10 mouse cellular contexts compared by ENCODE assay signal in the genomic region with DNA sequence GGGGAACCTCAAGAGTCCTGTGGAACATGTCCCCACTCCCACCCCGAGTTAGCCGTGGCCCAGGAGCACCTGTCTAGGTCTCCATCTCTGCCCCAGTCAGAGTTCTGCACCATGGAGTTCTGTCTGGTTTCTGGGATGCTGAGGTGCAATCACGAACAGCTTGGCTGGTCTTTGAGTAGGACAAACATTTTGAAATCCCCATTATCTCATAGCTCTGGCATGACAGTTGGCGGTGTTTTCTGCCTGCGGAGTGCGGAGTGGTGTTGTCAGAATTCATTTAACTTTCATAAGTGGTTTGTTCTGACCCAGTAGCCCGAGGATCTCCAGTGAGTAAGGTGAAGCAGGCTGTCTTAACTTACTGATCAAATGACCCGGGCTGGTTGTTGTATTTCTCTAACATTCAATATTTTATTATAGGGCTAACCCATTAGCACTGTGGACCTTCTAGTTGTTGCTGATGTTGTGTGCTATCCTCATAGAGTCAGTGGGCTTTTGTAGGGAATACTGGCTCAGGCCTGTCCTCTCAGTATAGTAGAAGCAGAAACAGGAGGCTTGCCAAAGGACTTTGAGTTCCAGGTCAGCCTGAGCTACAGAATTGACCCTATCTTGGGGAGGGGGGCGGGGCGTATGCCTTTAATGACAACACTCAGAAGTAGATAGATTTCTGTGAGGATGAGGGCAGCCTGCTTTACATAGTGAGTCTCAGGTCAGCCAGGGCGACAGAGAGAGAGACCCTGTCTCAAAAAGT.
DNase-seq lines count a peak whose midpoint lies in the region; ATAC-seq and TF ChIP-seq lines count a peak whose summit lies in the region.
"Had no signal": no experiment of that assay in that cellular context is flagged by ENCODE, and none has a peak within 500 bp of the region (broad histone marks: within the 10 kb centered on the region; RNA-seq: fewer than 3 reads in every experiment).

No protein-coding gene starts in this region.

- H3K9ac ChIP-seq in heart, embryonic 16.5 days (ENCODE audit: low read length) = peak overlapping the region; percentile 69
- H3K9ac ChIP-seq in lung, postnatal 0 days (replicated peaks; ENCODE audit: low read depth) = no peak overlapping the region

- intact Hi-C loops in gastrocnemius, postnatal 14 days (cut with DNase I; ENCODE audit: low total_unique reads) = no loop called here
- intact Hi-C loops in left cerebral cortex, postnatal 14 days (cut with DNase I) = loop anchor here (5.0 kb wide), 1 partner anchor 112 kb away; no protein-coding TSS in a partner anchor

- 0 out of 2 replicates have a peak, but pooled peaks have one; percentile 4 for ATAC-seq in heart, embryonic 16.5 days (replicated peaks; ENCODE audit: extremely low read depth, insufficient read depth, low FRiP score)
- ATAC-seq in lung, postnatal 0 days = peak; percentile 47

- peak overlapping the region; percentile 89 for H3K4me2 ChIP-seq in heart, embryonic 16.5 days (ENCODE audit: low read depth, low read length)
- H3K4me2 ChIP-seq in lung, postnatal 0 days (replicated peaks; ENCODE audit: low read depth, low read length) = peak overlapping the region; percentile 66

- H3K4me1 ChIP-seq in heart, embryonic 16.5 days (ENCODE audit: control insufficient read depth, insufficient read depth, low read length) = peaks cover 35% of the 10 kb centered on the region
- H3K4me1 ChIP-seq in lung, postnatal 0 days (ENCODE audit: insufficient read depth, low read depth, low read length) = peaks cover 12% of the 10 kb centered on the region; the same call in 1 of the 2 replicates

- H3K4me3 ChIP-seq in heart, embryonic 16.5 days (ENCODE audit: low read length) = peak overlapping the region; percentile 27
- H3K4me3 ChIP-seq in lung, postnatal 0 days (ENCODE audit: low read depth, low read length) = 0 out of 2 replicates have a peak overlapping the region, but pooled peaks have one; percentile 46

- DNase-seq in gastrocnemius, adult 18-20 months (ENCODE audit: low spot score) = peak; percentile 60
- no peak for DNase-seq in gastrocnemius, postnatal 14 days
- DNase-seq in A20 (ENCODE audit: low read depth, low spot score) = peak; percentile 36
- peak; percentile 79 for DNase-seq in lung, postnatal 0 days (ENCODE audit: low spot score)
- DNase-seq in cerebellum, adult 11 months = no peak
- no peak for DNase-seq in retina, embryonic 14.5 days (ENCODE audit: low spot score)
- DNase-seq in left cerebral cortex, postnatal 14 days (ENCODE audit: low spot score in 2 of 2) = no peak
- DNase-seq: cerebellum, adult 18-20 months had no signal

- H3K36me3 ChIP-seq in heart, embryonic 16.5 days (ENCODE audit: control insufficient read depth, insufficient read depth) = no peaks in the 10 kb centered on the region
- no peaks in the 10 kb centered on the region for H3K36me3 ChIP-seq in lung, postnatal 0 days (ENCODE audit: insufficient read depth, low read length)

- peak overlapping the region; percentile 51 for H3K27ac ChIP-seq in heart, embryonic 16.5 days (ENCODE audit: low read length)
- no peak overlapping the region for H3K27ac ChIP-seq in lung, postnatal 0 days (ENCODE audit: low read length)
- H3K27ac ChIP-seq: macrophage had no signal

- TF ChIP-seq CTCF in lung, postnatal 0 days (IDR thresholded peaks at IDR 0.05) = no peak

- no peaks in the 10 kb centered on the region for H3K27me3 ChIP-seq in heart, embryonic 16.5 days (ENCODE audit: control insufficient read depth, insufficient read depth, low read length)
- H3K27me3 ChIP-seq in lung, postnatal 0 days (replicated peaks; ENCODE audit: insufficient read depth, low read length) = no peaks in the 10 kb centered on the region

- WGBS in heart, embryonic 16.5 days = 52% methylated on average over 11 of the region's 11 CpGs
- WGBS in lung, postnatal 0 days = 53% methylated on average over 11 of the region's 11 CpGs

- TF ChIP-seq EP300 in lung, postnatal 0 days (IDR thresholded peaks at IDR 0.05) = no peak

- no peaks in the 10 kb centered on the region for H3K9me3 ChIP-seq in heart, embryonic 16.5 days (replicated peaks; ENCODE audit: control insufficient read depth, low read length)
- no peaks in the 10 kb centered on the region for H3K9me3 ChIP-seq in lung, postnatal 0 days (ENCODE audit: low read length)

Comparison
In these comparisons a context has a peak if more than half of its experiments do, and no peak if none do; other contexts are left out.
1. DNase-seq: peak in gastrocnemius, adult 18-20 months (single experiment), A20 (single experiment) and lung, postnatal 0 days (single experiment); none in gastrocnemius, postnatal 14 days (single experiment), cerebellum, adult 11 months (single experiment), retina, embryonic 14.5 days (single experiment) and left cerebral cortex, postnatal 14 days (0 of 2).